Mouse (Mus musculus): ENCODE measurements around the gene Gemin6.

DNA sequence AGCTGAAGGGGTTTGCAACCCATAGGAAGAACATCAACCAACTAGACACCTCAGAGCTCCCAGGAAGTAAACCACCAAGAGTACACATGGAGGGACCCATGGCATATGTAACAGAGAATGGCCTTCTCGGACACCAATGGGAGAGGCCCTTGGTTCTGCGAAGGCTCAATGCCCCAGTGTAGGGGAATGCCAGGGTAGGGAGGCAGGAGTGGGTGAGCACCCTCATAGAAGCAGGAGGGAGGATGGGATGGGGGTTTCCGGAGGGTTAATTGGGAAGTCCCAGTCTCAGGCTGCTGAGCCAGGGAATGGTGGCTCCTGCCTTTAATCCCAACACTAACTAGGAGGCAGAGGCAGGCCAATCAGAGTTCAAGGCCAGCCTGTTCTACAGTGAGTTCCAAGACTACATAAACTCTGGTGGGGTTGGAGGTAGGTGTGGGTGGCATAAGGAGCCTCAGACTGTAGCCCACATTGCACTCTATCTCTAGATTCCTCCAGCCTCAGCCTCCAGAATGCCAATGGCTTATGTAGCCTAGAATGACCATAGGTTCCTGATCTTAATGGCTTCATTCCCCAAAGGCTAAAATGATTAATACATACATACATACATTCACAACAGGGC is 25.0 kb upstream of the Gemin6 start:
- no peak for TF ChIP-seq POLR2A (IDR thresholded peaks at IDR 0.05; ENCODE audit: borderline replicate concordance, low read depth, low read length)
- TF ChIP-seq CTCF (IDR thresholded peaks at IDR 0.05; ENCODE audit: low read depth, low read length), result no peak

Measured in bone marrow macrophage, adult 2 months (primary cell).